Mouse (Mus musculus) small intestine, adult 2 months (tissue): ENCODE data around the gene Kctd20. TPM values are rescaled to one million over a fixed set of nuclear protein-coding genes. Genes with fewer than 3 reads are reported as not detected.

Experiments used
- H3K27ac ChIP-seq: fragments of 200-500 bp; 2 replicates; pipeline ENCODE4 v1.5.1; 2012; ENCODE audit warnings: low read depth, low read length, control low read depth, inconsistent platforms; ENCODE audit not compliant: insufficient read depth
- H3K27me3 ChIP-seq: fragments of 200-500 bp; 2 replicates; pipeline ENCODE4 v1.6.1; 2012; ENCODE audit warnings: mild to moderate bottlenecking, moderate library complexity, low read length, inconsistent platforms; ENCODE audit not compliant: control insufficient read depth, insufficient read depth
- H3K36me3 ChIP-seq: fragments of 200-500 bp; 2 replicates; pipeline ENCODE4 v1.6.1; 2012; ENCODE audit warnings: mild to moderate bottlenecking, low read length, control low read depth, inconsistent platforms; ENCODE audit not compliant: control insufficient read depth, insufficient read depth
- H3K4me1 ChIP-seq: fragments of 200-500 bp; 2 replicates; pipeline ENCODE4 v1.6.1; 2012; ENCODE audit warnings: low read length, inconsistent platforms, mixed read lengths; ENCODE audit not compliant: control insufficient read depth, insufficient read depth, insufficient read length
- H3K4me3 ChIP-seq: fragments of 200-500 bp; 2 replicates; pipeline ENCODE4 v1.5.1; 2012; ENCODE audit warnings: low read depth, mild to moderate bottlenecking, control low read depth, inconsistent platforms, low read length, moderate library complexity
- CTCF ChIP-seq: fragments of 200-500 bp; IDR thresholded peaks from 2 replicates; pipeline ENCODE4 v1.5.1; 2012; ENCODE audit warnings: low read depth, mild to moderate bottlenecking, control low read depth, inconsistent platforms, low read length, moderate library complexity, mixed read lengths; ENCODE audit not compliant: insufficient replicate concordance, insufficient read length; ENCODE audit errors: extremely low read depth
- POLR2A ChIP-seq: fragments of 200-500 bp; IDR thresholded peaks from 2 replicates; pipeline ENCODE4 v1.6.1; 2012; ENCODE audit warnings: low read depth, mild to moderate bottlenecking, control low read depth, inconsistent platforms, low read length, moderate library complexity
- WGBS: fragments of 180-500 bp; shearing (Covaris S2); methylation state at CpG from one replicate; pipeline ENCODE4 v1.1.7; 2018; 5-methylcytosine and 5-hydroxymethylcytosine counted together
- polyA plus RNA-seq: library from polyadenylated mRNA; depleted of rRNA; stranded (reverse); fragments of >200 nt; gene quantifications from 2 replicates; pipeline ENCODE4 v1.2.3, GENCODE M21; 2012

Gene Kctd20
- polyA plus RNA-seq, 1 experiment, result 36.3 TPM

- TF ChIP-seq POLR2A, result no peak
- TF ChIP-seq CTCF, result no peak
- Histone ChIP-seq H3K27me3 (no peaks in the 10 kb centered on the region), H3K36me3 (no peaks in the 10 kb centered on the region), H3K4me1 (peaks cover 16% of the 10 kb centered on the region), H3K4me3 (no peak overlapping the region), H3K27ac (no peak overlapping the region)
- 86% methylated on average over 4 of the region's 4 CpGs for WGBS
Measured at GRCm38 (mm10) chr17:28932274-28932673, 19.5 kb upstream of the Kctd20 start.

- no peaks in the 10 kb centered on the region for H3K27me3 ChIP-seq
- WGBS, result 72% methylated on average over 19 of the region's 19 CpGs
- no peak overlapping the region for H3K27ac ChIP-seq
- peaks cover 14% of the 10 kb centered on the region; the same call in 1 of the 2 replicates for H3K4me1 ChIP-seq
- no peak for TF ChIP-seq CTCF
- no peak for TF ChIP-seq POLR2A
- no peaks in the 10 kb centered on the region for H3K36me3 ChIP-seq
- H3K4me3 ChIP-seq, result no peak overlapping the region
Measured at GRCm38 (mm10) chr17:28934120-28934916, 17.4 kb upstream of the Kctd20 start.

- H3K27me3 ChIP-seq, result no peaks in the 10 kb centered on the region
- H3K36me3 ChIP-seq, result no peaks in the 10 kb centered on the region
- 89% methylated on average over 7 of the region's 7 CpGs for WGBS
- H3K27ac ChIP-seq, result no peak overlapping the region
- H3K4me3 ChIP-seq, result no peak overlapping the region
- TF ChIP-seq CTCF (no peak), POLR2A (no peak)
- H3K4me1 ChIP-seq, result peaks cover 3% of the 10 kb centered on the region; the same call in 1 of the 2 replicates
Measured at GRCm38 (mm10) chr17:28936133-28936532, 15.6 kb upstream of the Kctd20 start.

- Histone ChIP-seq H3K27ac (no peak overlapping the region), H3K27me3 (no peaks in the 10 kb centered on the region), H3K4me3 (no peak overlapping the region), H3K4me1 (peaks cover 3% of the 10 kb centered on the region; the same call in 1 of the 2 replicates), H3K36me3 (no peaks in the 10 kb centered on the region)
- WGBS, result 72% methylated on average over 10 of the region's 10 CpGs
- no peak for TF ChIP-seq POLR2A
- peak; percentile 61; the same call in 1 of the 2 replicates for TF ChIP-seq CTCF
Measured at GRCm38 (mm10) chr17:28936622-28937345, 15.0 kb upstream of the Kctd20 start.

GRCm38 (mm10) chr17:28940776-28941555 is 10.8 kb upstream of the Kctd20 start:
- no peaks in the 10 kb centered on the region for H3K27me3 ChIP-seq
- no peak overlapping the region for H3K27ac ChIP-seq
- no peak for TF ChIP-seq POLR2A
- TF ChIP-seq CTCF, result no peak
- no peaks in the 10 kb centered on the region for H3K36me3 ChIP-seq
- H3K4me1 ChIP-seq, result no peaks in the 10 kb centered on the region
- no peak overlapping the region for H3K4me3 ChIP-seq
- WGBS, result 85% methylated on average over 25 of the region's 25 CpGs

- Histone ChIP-seq H3K36me3 (no peaks in the 10 kb centered on the region), H3K27me3 (no peaks in the 10 kb centered on the region), H3K4me1 (no peaks in the 10 kb centered on the region), H3K4me3 (no peak overlapping the region), H3K27ac (no peak overlapping the region)
- no peak for TF ChIP-seq CTCF
- TF ChIP-seq POLR2A, result no peak
- whole genome bisulfite sequencing, result 80% methylated on average over 10 of the region's 11 CpGs
Measured at GRCm38 (mm10) chr17:28942101-28942500, 9.6 kb upstream of the Kctd20 start.
